ENCODE assay signal across 8 mouse cellular contexts in genomic region chr6:3200586-3200985, GRCm38 (mm10).
DNase-seq lines count a peak whose midpoint lies in the region; ATAC-seq and TF ChIP-seq lines count a peak whose summit lies in the region.
"Not testable (repeated sequence)": the region's sequence is repeated elsewhere in the genome, so short reads cannot be mapped to it uniquely, and the experiment has no call there.

No protein-coding gene starts in this region.

- H3K9me3 ChIP-seq in hindbrain, embryonic 11.5 days (ENCODE audit: control insufficient read depth, low read length) = not testable (repeated sequence)
- peaks cover 29% of the 10 kb centered on the region for H3K9me3 ChIP-seq in midbrain, embryonic 10.5 days (replicated peaks)

- 86% methylated on average over 18 of the region's 18 CpGs for WGBS in cerebellum, adult 2 months
- 88% methylated on average over 13 of the region's 18 CpGs for WGBS in hindbrain, embryonic 11.5 days
- WGBS in midbrain, embryonic 10.5 days = 82% methylated on average over 18 of the region's 18 CpGs

- not testable (repeated sequence) for H3K27ac ChIP-seq in cerebellum, adult 2 months (ENCODE audit: insufficient read depth, low read length); hindbrain, embryonic 11.5 days (ENCODE audit: low read depth, low read length); midbrain, embryonic 10.5 days (replicated peaks)

- peak; percentile 64 for DNase-seq in R1 (ENCODE audit: low read depth, low spot score)
- peak; percentile 60 to 62 for DNase-seq in cerebellum, adult 2 months
- peak; percentile 5 to 53 for DNase-seq in frontal cortex, postnatal 10 days (ENCODE audit: low spot score in 2 of 2)
- DNase-seq in hindbrain, embryonic 11.5 days (ENCODE audit: low spot score) = peak; percentile 89
- peak; percentile 13 to 47 for DNase-seq in left cerebral cortex, postnatal 14 days (ENCODE audit: low spot score in 2 of 2)
- DNase-seq in midbrain, embryonic 10.5 days (ENCODE audit: low spot score) = peak; percentile 90
- DNase-seq in spleen, adult 18-20 months = peak; percentile 58 to 71
- DNase-seq in urinary bladder, postnatal 14 days (ENCODE audit: low spot score) = peak; percentile 73

- not testable (repeated sequence) for H3K4me2 ChIP-seq in hindbrain, embryonic 11.5 days (replicated peaks; ENCODE audit: low read depth, low read length)

- not testable (repeated sequence) for TF ChIP-seq CTCF in cerebellum, adult 2 months (IDR thresholded peaks at IDR 0.05; ENCODE audit: borderline replicate concordance, insufficient read depth, low read depth, low read length)

- not testable (repeated sequence) for TF ChIP-seq POLR2A in cerebellum, adult 2 months (IDR thresholded peaks at IDR 0.05; ENCODE audit: borderline replicate concordance, insufficient read depth, low read length)

- H3K4me3 ChIP-seq in cerebellum, adult 2 months (replicated peaks; ENCODE audit: insufficient read depth, low read depth, low read length); hindbrain, embryonic 11.5 days (ENCODE audit: low read depth, low read length); midbrain, embryonic 10.5 days: not testable (repeated sequence)

- H3K36me3 ChIP-seq in hindbrain, embryonic 11.5 days (ENCODE audit: control insufficient read depth, insufficient read depth, low read length); midbrain, embryonic 10.5 days: not testable (repeated sequence)

- intact Hi-C loops in left cerebral cortex, postnatal 14 days (cut with DNase I) = not testable (repeated sequence)

- H3K9ac ChIP-seq in hindbrain, embryonic 11.5 days (ENCODE audit: low read depth, low read length) = not testable (repeated sequence)

- ATAC-seq in hindbrain, embryonic 11.5 days (ENCODE audit: low FRiP score) = not testable (repeated sequence)

- H3K4me1 ChIP-seq in cerebellum, adult 2 months (ENCODE audit: control insufficient read depth, insufficient read depth, low read length); hindbrain, embryonic 11.5 days (replicated peaks; ENCODE audit: control insufficient read depth, insufficient read depth, low read length); midbrain, embryonic 10.5 days: not testable (repeated sequence)

- H3K27me3 ChIP-seq in cerebellum, adult 2 months (ENCODE audit: control insufficient read depth, insufficient read depth, low read length); hindbrain, embryonic 11.5 days (ENCODE audit: control insufficient read depth, insufficient read depth, low read length); midbrain, embryonic 10.5 days (ENCODE audit: low read depth, poor library complexity, severe bottlenecking): not testable (repeated sequence)

Comparison
In these comparisons a context has a peak if more than half of its experiments do, and no peak if none do; other contexts are left out.
1. DNase-seq: peak in every context shown above with its lines; median percentile 90 in midbrain, embryonic 10.5 days; 89 in hindbrain, embryonic 11.5 days; 73 in urinary bladder, postnatal 14 days; 64 in spleen, adult 18-20 months; 64 in R1; 61 in cerebellum, adult 2 months; 30 in left cerebral cortex, postnatal 14 days; 29 in frontal cortex, postnatal 10 days.